Mouse (Mus musculus) splenic B cell, adult 2 months (primary cell): ENCODE measurements around the gene Crim1.

ENCODE experiments used
- DNase-seq: peaks from one replicate; pipeline ENCODE4 v3.0.0-alpha.2; 2011; ENCODE audit warnings: low read depth, low spot score
- H3K27me3 ChIP-seq: 2 replicates; pipeline ENCODE4 v1.6.1; 2012; ENCODE audit warnings: mild to moderate bottlenecking, low read length, moderate library complexity, mixed read lengths; ENCODE audit not compliant: control insufficient read depth, poor library complexity, insufficient read depth, severe bottlenecking
- H3K36me3 ChIP-seq: 2 replicates; pipeline ENCODE4 v1.6.1; 2012; ENCODE audit warnings: mild to moderate bottlenecking, low read length, moderate library complexity, mixed read lengths; ENCODE audit not compliant: control insufficient read depth, poor library complexity, insufficient read depth, severe bottlenecking

Crim1 gene

DNA sequence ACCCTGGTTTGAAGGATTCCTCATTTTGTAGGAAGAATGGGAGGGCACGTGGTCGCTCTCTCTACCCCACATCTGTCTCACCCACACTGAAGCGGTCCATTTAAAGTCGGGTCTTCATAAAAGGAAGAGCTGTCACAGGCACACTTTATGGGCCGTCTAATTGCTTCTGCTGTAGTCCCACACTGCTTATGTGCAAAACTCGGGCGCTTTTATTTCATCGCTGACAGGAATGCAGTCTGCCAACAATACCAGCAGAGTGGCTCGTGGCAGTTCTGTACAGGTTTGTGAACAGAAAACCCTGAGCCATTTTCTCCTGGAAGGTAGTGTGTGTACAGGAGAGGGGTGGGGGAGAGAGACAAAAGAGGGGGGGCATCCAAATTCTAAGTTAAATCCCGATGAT, 23.9 kb downstream of the Crim1 start:
- DNase-seq, result no peak
- no peaks in the 10 kb centered on the region for H3K27me3 ChIP-seq
- no peaks in the 10 kb centered on the region for H3K36me3 ChIP-seq

DNA sequence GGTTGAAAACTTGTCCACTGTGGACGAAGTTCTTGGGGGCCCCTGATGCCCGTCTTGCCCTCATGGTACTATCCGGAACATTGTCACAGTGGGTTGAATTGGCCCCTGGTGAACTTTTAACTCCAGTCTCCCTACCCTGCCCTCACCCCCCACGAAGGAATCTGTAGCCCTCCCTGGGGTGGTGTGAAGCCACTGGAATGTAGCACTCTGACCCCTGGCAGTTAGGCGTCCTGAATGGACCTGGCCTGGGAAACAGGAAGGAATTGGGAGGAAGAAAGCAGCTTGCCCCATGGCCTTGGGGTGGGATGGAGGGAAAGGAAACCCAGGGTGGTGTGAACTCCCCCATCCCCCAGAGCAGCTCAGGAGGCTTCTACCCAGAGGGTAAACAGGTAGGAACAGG, 25.5 kb downstream of the Crim1 start:
- Histone ChIP-seq H3K27me3 (no peaks in the 10 kb centered on the region), H3K36me3 (no peaks in the 10 kb centered on the region)
- no peak for DNase-seq

DNA sequence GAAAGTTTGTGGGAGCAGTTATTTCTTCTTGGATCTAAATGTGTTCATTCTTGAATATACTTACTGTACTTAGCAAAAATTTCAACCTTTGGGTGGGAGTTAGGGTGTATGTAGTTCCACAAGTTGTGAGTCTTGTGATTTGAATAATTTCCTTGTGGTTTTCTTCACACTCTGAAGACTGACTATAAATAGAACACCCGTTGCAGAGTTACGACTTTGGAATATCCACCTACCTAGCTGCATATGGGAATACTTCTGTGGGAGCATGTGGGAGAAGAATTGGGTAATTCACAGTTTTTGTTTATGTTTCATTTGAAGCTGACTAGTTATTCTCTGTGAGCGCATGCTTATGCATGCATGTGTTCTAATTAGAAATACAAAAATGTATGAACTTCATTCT, 27.2 kb downstream of the Crim1 start:
- DNase-seq, result no peak
- Histone ChIP-seq H3K36me3 (no peaks in the 10 kb centered on the region), H3K27me3 (no peaks in the 10 kb centered on the region)

DNA sequence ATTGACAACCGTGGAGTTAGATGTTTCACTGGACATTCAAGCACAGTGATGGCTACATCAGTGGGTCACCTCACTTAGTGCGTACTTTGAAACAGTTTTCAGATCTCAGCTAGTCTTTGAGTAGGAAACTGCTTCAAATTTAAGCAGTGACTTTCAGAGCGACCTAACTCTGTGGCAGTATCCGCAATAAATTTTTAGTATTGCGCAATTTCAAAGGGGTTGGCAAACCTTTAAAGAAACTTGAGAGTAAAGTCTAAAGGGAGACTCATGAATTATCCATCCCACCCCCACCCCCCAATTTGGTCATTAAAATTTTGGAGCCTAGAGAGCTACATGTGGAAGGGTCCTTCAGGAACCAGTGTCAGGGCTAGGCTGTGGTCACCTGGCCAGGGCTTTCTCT, 31.5 kb downstream of the Crim1 start:
- Histone ChIP-seq H3K36me3 (no peaks in the 10 kb centered on the region), H3K27me3 (no peaks in the 10 kb centered on the region)
- no peak for DNase-seq

DNA sequence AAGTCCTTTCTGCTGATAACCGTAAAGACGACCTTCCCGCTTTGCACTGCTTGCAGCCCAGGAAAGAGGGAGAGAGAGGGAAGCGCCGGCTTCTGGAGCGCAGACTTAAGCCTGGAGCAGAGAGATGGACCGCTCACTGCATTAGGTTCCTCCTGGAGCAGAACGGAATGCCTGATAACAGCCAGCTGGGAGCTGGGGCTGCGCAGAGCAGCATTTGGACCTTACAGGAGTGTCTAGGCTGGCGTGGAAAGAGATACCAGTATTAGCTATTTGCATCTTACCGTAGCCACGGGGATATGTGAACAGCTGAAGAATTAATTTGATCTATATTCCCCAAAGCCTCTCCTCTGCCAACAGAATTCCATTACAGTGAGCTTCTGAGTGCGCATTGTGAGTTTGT, 32.7 kb downstream of the Crim1 start:
- Histone ChIP-seq H3K36me3 (no peaks in the 10 kb centered on the region), H3K27me3 (no peaks in the 10 kb centered on the region)
- no peak for DNase-seq

DNA sequence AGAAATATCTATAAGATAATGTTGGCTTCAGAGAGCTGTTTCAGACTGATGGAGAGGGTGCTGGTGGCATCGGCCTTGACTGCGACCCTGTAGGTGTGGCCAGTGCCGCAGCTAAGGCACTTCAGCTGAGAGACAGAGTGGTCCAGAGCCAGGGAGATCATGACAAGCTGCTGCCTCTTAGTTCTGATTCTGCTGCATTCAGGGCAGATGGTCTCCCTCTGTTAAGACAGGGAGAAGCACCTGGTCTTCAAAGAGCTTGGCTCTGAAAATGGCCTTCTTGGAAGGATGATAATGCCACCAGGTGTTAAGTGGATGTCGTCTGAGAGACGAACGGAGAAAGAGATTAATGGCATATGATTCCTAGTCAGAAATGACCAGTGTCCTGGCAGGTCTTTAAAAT, 33.8 kb downstream of the Crim1 start:
- no peak for DNase-seq
- Histone ChIP-seq H3K27me3 (no peaks in the 10 kb centered on the region), H3K36me3 (no peaks in the 10 kb centered on the region)

DNA sequence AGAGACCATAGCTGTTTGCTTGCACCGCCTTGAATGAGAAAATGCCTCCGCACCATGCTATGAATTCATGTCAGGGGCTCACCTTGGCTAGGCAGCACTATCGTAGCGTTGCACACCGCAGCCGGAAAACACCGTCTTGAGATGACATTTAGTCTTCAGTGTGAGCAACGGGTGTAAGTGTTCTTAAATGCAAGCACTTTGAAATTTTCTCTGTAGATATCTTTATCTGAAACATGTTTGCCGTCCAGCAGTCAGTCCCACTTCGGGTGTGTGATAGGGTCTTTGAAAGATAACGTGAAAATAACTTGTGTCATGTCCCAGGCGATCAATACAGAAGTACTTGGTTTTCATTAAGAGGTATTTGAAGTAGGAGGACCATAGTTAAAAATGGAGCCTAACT, 36.1 kb downstream of the Crim1 start:
- no peak for DNase-seq

DNA sequence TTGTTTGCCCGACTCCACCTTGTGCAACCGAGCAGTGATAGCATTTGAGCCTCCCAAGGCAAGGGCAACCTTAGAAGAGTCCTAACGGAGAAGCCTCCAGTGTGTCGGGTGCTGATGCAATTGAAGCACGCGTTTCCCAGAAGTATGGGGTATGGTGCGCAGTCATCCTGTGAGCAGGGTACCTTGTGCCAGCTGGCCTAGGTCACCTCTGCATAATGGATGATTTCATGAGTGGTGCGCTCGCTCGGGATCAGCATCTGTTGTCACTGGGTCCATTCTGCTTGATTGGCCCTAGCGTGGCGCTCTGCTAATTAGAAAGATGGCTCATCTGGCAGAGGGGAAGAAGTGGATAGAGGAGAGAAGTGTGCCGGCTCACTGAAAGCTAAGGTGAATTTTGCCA, 37.9 kb downstream of the Crim1 start:
- H3K27me3 ChIP-seq, result no peaks in the 10 kb centered on the region
- H3K36me3 ChIP-seq, result no peaks in the 10 kb centered on the region
- DNase-seq, result no peak

More for the DNA sequence above, 36.1 kb downstream of the Crim1 start:
- H3K27me3 ChIP-seq, result no peaks in the 10 kb centered on the region
- H3K36me3 ChIP-seq, result no peaks in the 10 kb centered on the region

DNA sequence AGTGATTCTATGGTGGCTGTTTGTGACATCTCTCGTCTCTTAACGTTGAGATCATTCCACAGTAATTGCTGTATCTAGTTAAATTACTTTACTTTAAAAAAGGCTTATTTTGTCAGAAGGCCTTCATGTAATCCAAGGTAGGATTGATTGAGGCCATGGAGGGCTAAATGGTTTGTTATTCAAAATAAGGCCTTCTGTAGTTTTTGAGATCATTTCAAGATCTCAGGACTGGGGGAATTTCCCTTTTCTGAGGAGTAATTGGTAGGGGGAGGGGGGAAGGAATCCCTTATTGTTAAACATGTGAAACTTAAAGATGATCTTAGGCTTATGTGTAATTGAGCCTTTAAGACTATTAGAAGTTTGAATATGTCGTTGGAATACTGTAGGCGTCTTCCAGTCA, 40.1 kb downstream of the Crim1 start:
- H3K36me3 ChIP-seq, result no peaks in the 10 kb centered on the region
- no peak for DNase-seq

DNA sequence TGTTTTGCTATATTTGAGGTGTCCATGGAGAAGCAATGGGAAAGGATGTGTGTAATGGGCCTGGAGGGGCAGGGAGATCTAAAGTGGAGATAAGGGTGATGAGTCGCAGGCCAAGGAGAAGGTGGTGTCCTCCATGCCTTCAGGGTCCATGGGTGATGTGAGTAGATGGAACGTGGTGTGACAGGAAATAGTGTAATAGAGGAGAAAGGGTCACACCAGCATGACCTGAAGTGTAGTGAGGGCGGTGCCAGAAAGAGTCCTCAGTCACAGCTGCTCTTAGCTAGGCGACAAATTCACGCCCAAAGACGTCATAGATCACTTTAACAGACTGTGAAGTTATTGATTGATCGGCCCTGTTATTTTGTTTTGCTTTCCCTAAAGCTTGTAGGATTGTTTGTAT, 41.2 kb downstream of the Crim1 start:
- Histone ChIP-seq H3K36me3 (no peaks in the 10 kb centered on the region), H3K27me3 (no peaks in the 10 kb centered on the region)
- no peak for DNase-seq

More for the DNA sequence above, 40.1 kb downstream of the Crim1 start:
- H3K27me3 ChIP-seq, result no peaks in the 10 kb centered on the region

DNA sequence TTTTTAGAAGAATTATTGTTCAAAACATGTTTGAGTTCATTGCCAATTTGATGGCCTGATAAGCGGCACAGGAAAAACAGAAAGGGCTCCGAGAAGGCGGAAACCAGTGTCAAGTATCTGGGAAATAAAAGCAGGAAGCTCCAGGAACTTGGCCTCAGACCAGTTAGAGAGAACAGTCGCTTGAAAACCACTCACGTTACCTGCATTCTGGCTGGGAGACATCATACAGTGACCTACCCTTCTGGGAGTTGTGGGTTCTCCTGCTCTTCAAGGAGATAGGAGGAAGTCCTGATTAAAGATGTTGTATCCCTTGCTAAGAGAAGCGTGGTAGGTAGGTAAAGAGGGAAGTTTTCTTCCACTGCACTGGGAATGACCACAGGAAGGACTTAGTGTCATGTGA, 44.7 kb downstream of the Crim1 start:
- Histone ChIP-seq H3K36me3 (no peaks in the 10 kb centered on the region), H3K27me3 (no peaks in the 10 kb centered on the region)
- DNase-seq, result no peak

DNA sequence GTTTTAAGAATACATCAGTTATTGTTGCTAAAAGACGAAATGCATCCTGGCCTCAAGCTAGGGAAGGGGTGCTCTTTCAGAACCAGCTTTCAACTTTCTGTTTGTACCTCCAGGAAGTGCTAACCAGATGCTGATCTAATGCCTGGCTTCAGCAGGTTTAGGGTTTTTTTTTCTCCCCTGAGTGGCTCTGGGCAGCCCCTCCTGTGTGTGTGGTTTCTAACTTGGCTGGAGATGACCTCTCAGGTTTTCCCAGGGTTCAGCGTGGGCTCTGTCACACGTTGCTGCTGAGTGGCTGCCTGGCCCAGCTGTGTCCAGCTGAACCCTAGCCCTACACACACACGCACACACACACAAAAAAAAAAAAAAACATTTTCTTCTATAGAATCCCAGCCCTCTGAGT, 45.4 kb downstream of the Crim1 start:
- peak; percentile 47 for DNase-seq
- H3K27me3 ChIP-seq, result no peaks in the 10 kb centered on the region
- no peaks in the 10 kb centered on the region for H3K36me3 ChIP-seq

DNA sequence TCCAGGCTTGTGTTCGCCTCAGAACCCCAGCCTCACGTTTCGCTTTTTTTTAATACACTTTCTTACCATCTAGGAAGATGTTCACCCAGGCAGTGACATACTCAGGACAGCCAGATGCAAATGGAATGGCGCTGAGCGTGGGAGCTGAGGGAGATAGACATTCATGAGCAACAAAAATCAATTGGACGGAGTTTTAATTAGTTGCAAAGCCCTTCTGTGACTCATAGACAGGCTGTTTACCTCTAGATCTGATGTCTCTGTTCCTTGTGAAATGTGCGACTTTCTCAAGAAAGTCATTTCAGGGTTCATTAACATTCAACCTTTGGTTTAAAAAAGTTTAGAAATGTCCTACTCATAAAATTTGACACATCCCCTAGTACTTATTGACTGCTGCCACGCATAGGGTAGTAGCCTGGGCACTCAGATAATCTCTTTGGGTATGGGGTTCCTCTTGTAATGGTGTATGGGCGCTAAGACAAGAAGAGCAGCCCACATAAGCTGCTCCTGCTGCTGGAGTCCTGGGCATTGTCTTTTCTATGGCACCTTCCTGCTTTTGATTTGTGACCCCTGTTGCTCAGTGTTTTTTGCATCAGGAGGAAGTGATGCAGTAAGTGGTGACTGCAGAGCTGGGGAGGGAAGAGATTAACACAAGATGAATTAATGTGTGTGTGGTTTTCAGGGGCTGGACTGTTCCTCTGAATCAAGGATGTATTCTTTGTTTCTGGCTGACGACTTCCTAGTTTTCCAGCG, 46.8 kb downstream of the Crim1 start:
- peak; percentile 34 for DNase-seq
- Histone ChIP-seq H3K36me3 (no peaks in the 10 kb centered on the region), H3K27me3 (no peaks in the 10 kb centered on the region)

DNA sequence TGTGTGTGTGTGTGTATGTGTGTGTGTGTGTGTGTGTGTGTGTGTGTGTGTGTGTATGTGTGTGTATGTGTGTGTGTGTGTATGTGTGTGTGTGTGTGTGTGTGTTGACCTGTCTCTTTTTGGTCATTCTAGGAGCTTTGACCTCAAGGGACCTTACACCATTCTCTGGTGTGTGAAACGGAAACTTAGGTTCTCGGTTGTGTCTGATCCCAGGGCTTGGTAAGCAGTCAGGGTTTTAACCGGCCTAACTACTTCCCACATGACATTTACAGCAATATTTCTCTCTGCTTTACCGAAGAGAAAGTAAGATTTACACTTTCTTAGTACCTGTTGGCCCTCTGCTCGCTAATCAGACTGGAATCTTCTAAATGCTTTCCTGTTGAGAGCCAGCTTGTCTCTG, 48.1 kb downstream of the Crim1 start:
- Histone ChIP-seq H3K36me3 (no peaks in the 10 kb centered on the region), H3K27me3 (no peaks in the 10 kb centered on the region)
- peak; percentile 22 for DNase-seq

DNA sequence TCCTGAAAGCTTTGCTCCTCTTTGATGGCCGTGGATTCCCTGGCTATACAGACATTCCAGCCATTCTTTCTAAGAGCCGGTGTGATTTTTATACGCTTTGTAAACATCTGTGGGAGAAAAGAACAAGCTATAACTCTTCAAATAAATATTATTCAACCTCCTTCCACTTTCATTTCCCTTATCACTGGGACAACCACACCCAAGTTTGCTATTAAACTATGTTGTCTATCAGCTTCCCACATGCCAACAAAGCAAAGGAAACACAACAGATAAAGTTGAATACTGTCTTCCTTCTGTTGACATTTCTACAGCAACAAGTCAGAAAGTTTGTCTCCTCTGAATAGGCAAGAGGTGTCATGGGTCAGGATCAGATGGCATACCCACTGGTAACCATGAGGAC, 48.9 kb downstream of the Crim1 start:
- Histone ChIP-seq H3K36me3 (no peaks in the 10 kb centered on the region), H3K27me3 (no peaks in the 10 kb centered on the region)
- no peak for DNase-seq
